Mouse (Mus musculus) bone marrow macrophage, adult 2 months (primary cell): ENCODE data around the gene Prr12.

ENCODE experiments used
- CTCF ChIP-seq: IDR thresholded peaks from 2 replicates; pipeline ENCODE4 v1.5.1; 2012; ENCODE audit warnings: low read depth, mild to moderate bottlenecking, low read length, moderate library complexity
- POLR2A ChIP-seq: IDR thresholded peaks from 2 replicates; pipeline ENCODE4 v1.6.1; 2012; ENCODE audit warnings: mild to moderate bottlenecking, low read depth, low read length, borderline replicate concordance

DNA sequence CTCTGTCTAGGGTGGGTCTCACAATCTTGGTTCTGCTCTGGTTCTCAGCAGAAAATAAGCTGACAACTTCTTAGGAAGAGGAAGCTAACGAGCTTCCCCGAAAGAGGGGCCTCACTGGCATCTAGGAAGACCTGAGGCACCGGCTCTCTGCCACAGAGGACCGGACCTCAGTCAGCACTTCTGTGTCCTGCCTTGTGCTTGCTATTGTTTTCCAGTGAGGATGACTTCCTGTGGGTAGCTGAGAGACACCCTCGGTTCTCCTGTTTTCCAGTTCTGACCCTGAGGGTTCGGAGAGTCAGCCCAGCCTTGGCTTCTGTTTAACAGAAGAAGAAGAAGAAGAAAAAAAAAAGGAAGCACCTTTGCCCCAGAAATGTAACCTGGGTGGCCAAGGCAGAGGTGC, 44.8 kb upstream of the Prr12 start:
- TF ChIP-seq POLR2A (no peak), CTCF (no peak)
